ENCODE assay signal across 9 mouse cellular contexts in the genomic region with DNA sequence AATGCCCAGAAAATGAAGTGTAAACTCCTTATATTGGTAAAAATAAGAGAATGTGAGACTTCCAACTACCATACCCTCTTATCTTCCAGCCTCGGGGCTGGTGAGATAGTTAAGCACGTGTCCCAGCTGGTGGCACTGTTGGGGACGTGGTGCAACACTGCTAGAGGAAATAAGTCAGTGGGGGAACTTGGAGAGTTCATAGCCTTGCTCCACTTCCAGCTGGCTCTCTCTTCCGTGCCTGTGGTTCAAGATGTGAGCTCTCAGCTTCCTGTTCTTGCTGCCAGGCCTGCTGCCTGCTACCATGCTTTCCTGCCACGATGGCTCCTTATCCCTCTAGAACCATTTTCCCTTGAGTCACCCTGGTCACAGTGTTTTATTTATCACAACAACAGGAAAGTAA. TPM values are rescaled to one million over a fixed set of nuclear protein-coding genes. Genes with fewer than 3 reads are reported as not detected.
A peak's percentile ranks its signal among the peaks of the same experiment; 100 is the strongest.
DNase-seq lines count a peak whose midpoint lies in the region; ATAC-seq lines count a peak whose summit lies in the region.
"Had no signal": no experiment of that assay in that cellular context is flagged by ENCODE, and none has a peak within 500 bp of the region (broad histone marks: within the 10 kb centered on the region; RNA-seq: fewer than 3 reads in every experiment).

No protein-coding gene starts in this region.

- no peaks in the 10 kb centered on the region for H3K9me3 ChIP-seq in intestine, embryonic 15.5 days
- H3K9me3 ChIP-seq in hindbrain, embryonic 14.5 days (ENCODE audit: control insufficient read depth, low read length) = no peaks in the 10 kb centered on the region
- H3K9me3 ChIP-seq: embryonic facial prominence, embryonic 13.5 days; neural tube, embryonic 12.5 days had no signal

- peak; percentile 63 for ATAC-seq in erythroblast, adult 5-6 weeks (replicated peaks; ENCODE audit: low FRiP score, poor library complexity, severe bottlenecking)
- peak; percentile 60; the same call in 1 of the 2 replicates for ATAC-seq in intestine, embryonic 15.5 days
- peak; percentile 82 for ATAC-seq in megakaryocyte-erythroid progenitor cell, adult 5-6 weeks (replicated peaks; ENCODE audit: low FRiP score, low TSS enrichment, poor library complexity, severe bottlenecking)
- ATAC-seq in hindbrain, embryonic 14.5 days (ENCODE audit: low FRiP score) = no peak

- H3K4me3 ChIP-seq in intestine, embryonic 15.5 days (replicated peaks) = no peak overlapping the region
- no peak overlapping the region for H3K4me3 ChIP-seq in hindbrain, embryonic 14.5 days (replicated peaks; ENCODE audit: low read length)
- H3K4me3 ChIP-seq: embryonic facial prominence, embryonic 13.5 days; neural tube, embryonic 12.5 days had no signal

- no peaks in the 10 kb centered on the region for H3K36me3 ChIP-seq in intestine, embryonic 15.5 days
- H3K36me3 ChIP-seq in hindbrain, embryonic 14.5 days (replicated peaks; ENCODE audit: control insufficient read depth, insufficient read depth) = no peaks in the 10 kb centered on the region
- H3K36me3 ChIP-seq: embryonic facial prominence, embryonic 13.5 days; neural tube, embryonic 12.5 days had no signal

- H3K4me2 ChIP-seq in intestine, embryonic 15.5 days (replicated peaks) = no peak overlapping the region
- no peak overlapping the region for H3K4me2 ChIP-seq in hindbrain, embryonic 14.5 days (replicated peaks)
- H3K4me2 ChIP-seq: embryonic facial prominence, embryonic 13.5 days; neural tube, embryonic 12.5 days had no signal

- no peak overlapping the region for H3K27ac ChIP-seq in intestine, embryonic 15.5 days
- H3K27ac ChIP-seq in hindbrain, embryonic 14.5 days = no peak overlapping the region
- H3K27ac ChIP-seq: embryonic facial prominence, embryonic 13.5 days; neural tube, embryonic 12.5 days had no signal

- H3K9ac ChIP-seq in intestine, embryonic 15.5 days = no peak overlapping the region
- H3K9ac ChIP-seq in hindbrain, embryonic 14.5 days = no peak overlapping the region
- H3K9ac ChIP-seq: embryonic facial prominence, embryonic 13.5 days; neural tube, embryonic 12.5 days had no signal

- H3K27me3 ChIP-seq in intestine, embryonic 15.5 days (replicated peaks) = no peaks in the 10 kb centered on the region
- H3K27me3 ChIP-seq in hindbrain, embryonic 14.5 days (ENCODE audit: control insufficient read depth, insufficient read depth, low read length) = no peaks in the 10 kb centered on the region
- H3K27me3 ChIP-seq: embryonic facial prominence, embryonic 13.5 days; neural tube, embryonic 12.5 days had no signal

- peak; percentile 49 to 54 for DNase-seq in B cell, adult 2 months
- DNase-seq in CD8-positive naive resting alpha-beta T cell, adult 2 months (ENCODE audit: low read depth in 2 of 2, low spot score in 2 of 2) = peak; percentile 31 to 46
- no peak for DNase-seq in embryo, embryonic 9.5 days (ENCODE audit: extremely low spot score)
- no peak for DNase-seq in hindbrain, embryonic 14.5 days (ENCODE audit: low spot score)

- H3K4me1 ChIP-seq in intestine, embryonic 15.5 days (replicated peaks) = peaks cover 7% of the 10 kb centered on the region; the same call in 1 of the 2 replicates
- no peaks in the 10 kb centered on the region for H3K4me1 ChIP-seq in hindbrain, embryonic 14.5 days (replicated peaks; ENCODE audit: control insufficient read depth, insufficient read depth, low read length)

- WGBS in intestine, embryonic 15.5 days = 51% methylated on average over 5 of the region's 5 CpGs
- 57% methylated on average over 5 of the region's 5 CpGs for WGBS in hindbrain, embryonic 14.5 days

RNA-seq across cellular contexts. Expression of a gene that starts 15.0 kb away (rescaled TPM):
- 22.5 and 27.6 TPM in 2 replicates for total RNA-seq in erythroblast, adult 5-6 weeks (2015; ENCODE audit: low replicate concordance)
- 28.9 and 43.9 TPM in 2 replicates for total RNA-seq in erythroblast, adult 5-6 weeks (2017; ENCODE audit: low replicate concordance)
- 4.2 and 4.9 TPM in 2 replicates for polyA plus RNA-seq in intestine, embryonic 15.5 days (2015; fragmentation: Nextera tagmentation; extraction: Ambion mirVana)
- 30.6 and 43.0 TPM in 2 replicates for total RNA-seq in megakaryocyte-erythroid progenitor cell, adult 5-6 weeks (2014; fragmentation: Nextera tagmentation)
- total RNA-seq in megakaryocyte-erythroid progenitor cell, adult 5-6 weeks (2017) = 26.7 and 33.0 TPM in 2 replicates
- 4.3 and 5.6 TPM in 2 replicates for polyA plus RNA-seq in hindbrain, embryonic 14.5 days (2014; fragmentation: Nextera tagmentation; extraction: Ambion mirVana)

RNA-seq across cellular contexts. Expression of a gene that starts 59.2 kb away (rescaled TPM):
- 16.1 and 37.8 TPM in 2 replicates for total RNA-seq in erythroblast, adult 5-6 weeks (2015; ENCODE audit: low replicate concordance)
- total RNA-seq in erythroblast, adult 5-6 weeks (2017; ENCODE audit: low replicate concordance) = 2.8 and 7.0 TPM in 2 replicates
- polyA plus RNA-seq in intestine, embryonic 15.5 days (2015; fragmentation: Nextera tagmentation; extraction: Ambion mirVana) = 51.3 and 58.2 TPM in 2 replicates
- 21.3 and 29.1 TPM in 2 replicates for total RNA-seq in megakaryocyte-erythroid progenitor cell, adult 5-6 weeks (2014; fragmentation: Nextera tagmentation)
- total RNA-seq in megakaryocyte-erythroid progenitor cell, adult 5-6 weeks (2017) = 15.4 and 21.5 TPM in 2 replicates
- polyA plus RNA-seq in hindbrain, embryonic 14.5 days (2014; fragmentation: Nextera tagmentation; extraction: Ambion mirVana) = 65.4 and 73.6 TPM in 2 replicates

RNA-seq across cellular contexts. Expression of a gene that starts 59.3 kb away (rescaled TPM):
- 5.8 and 6.5 TPM in 2 replicates for total RNA-seq in erythroblast, adult 5-6 weeks (2015; ENCODE audit: low replicate concordance)
- 5.7 and 6.4 TPM in 2 replicates for total RNA-seq in erythroblast, adult 5-6 weeks (2017; ENCODE audit: low replicate concordance)
- polyA plus RNA-seq in intestine, embryonic 15.5 days (2015; fragmentation: Nextera tagmentation; extraction: Ambion mirVana) = 7.5 and 8.4 TPM in 2 replicates
- total RNA-seq in megakaryocyte-erythroid progenitor cell, adult 5-6 weeks (2014; fragmentation: Nextera tagmentation) = 20.2 and 24.6 TPM in 2 replicates
- total RNA-seq in megakaryocyte-erythroid progenitor cell, adult 5-6 weeks (2017) = 31.2 and 36.4 TPM in 2 replicates
- polyA plus RNA-seq in hindbrain, embryonic 14.5 days (2014; fragmentation: Nextera tagmentation; extraction: Ambion mirVana) = 29.6 and 32.6 TPM in 2 replicates

Comparison
In these comparisons a context has a peak if more than half of its experiments do, and no peak if none do; other contexts are left out.
1. DNase-seq: peak in B cell, adult 2 months (2 of 2) and CD8-positive naive resting alpha-beta T cell, adult 2 months (2 of 2); none in embryo, embryonic 9.5 days (single experiment) and hindbrain, embryonic 14.5 days (single experiment).